Mouse (Mus musculus) gastrocnemius, postnatal 36 days (tissue): ENCODE data around the gene Lsp1. TPM values are rescaled to one million over a fixed set of nuclear protein-coding genes. Genes with fewer than 3 reads are reported as not detected.

Experiments
- DNase-seq, 2 experiments: peaks; one replicate each; pipeline ENCODE4 v3.0.0; 2022
- intact Hi-C: fragments of 180-260 bp; cut with DNase I; formaldehyde crosslinking; loops from one replicate; pipeline ENCODE4 v1.15.1; 2025
- total RNA-seq, 2 experiments: library from RNA; stranded (reverse); gene quantifications; 2 replicates each; pipeline ENCODE4 v1.2.3; 2021

Lsp1 gene
- total RNA-seq, 2 experiments from 2014 or later: 37.2 to 75.3 TPM

- DNase-seq: peak in 1 of 2 experiments; percentile 59
- intact Hi-C loops: loop anchor here (10.0 kb wide), 1 partner anchor 161 kb away; no protein-coding TSS in a partner anchor
Measured at GRCm38 (mm10) chr7:142496158-142496557, 35.5 kb downstream of the Lsp1 start.

- intact Hi-C loops: loop anchor here (10.0 kb wide), 1 partner anchor 162 kb away; no protein-coding TSS in a partner anchor
- no peak for DNase-seq
Measured at GRCm38 (mm10) chr7:142496800-142497199, 36.2 kb downstream of the Lsp1 start.

- DNase-seq: peak in 1 of 2 experiments; percentile 53
- intact Hi-C loops: loop anchor here (1.0 to 10.0 kb wide), 2 partner anchors 55 to 163 kb away; no protein-coding TSS in a partner anchor
Measured at GRCm38 (mm10) chr7:142497775-142498174, 37.2 kb downstream of the Lsp1 start.

- intact Hi-C loops: loop anchor here (1.0 to 10.0 kb wide), 2 partner anchors 56 to 164 kb away; no protein-coding TSS in a partner anchor
- peak in 1 of 2 experiments; percentile 64 for DNase-seq
Measured at GRCm38 (mm10) chr7:142498575-142498974, 38.0 kb downstream of the Lsp1 start, which contains the start of gene Tnnt3. Tnnt3 (plus strand) TSS chr7:142498836.

GRCm38 (mm10) chr7:142499010-142499721 is 38.6 kb downstream of the Lsp1 start:
- intact Hi-C loops: loop anchor here (10.0 kb wide), 1 partner anchor 164 kb away; no protein-coding TSS in a partner anchor
- no peak for DNase-seq

- no peak for DNase-seq
- intact Hi-C loops: no loop called here
Measured at GRCm38 (mm10) chr7:142500032-142500431, 39.4 kb downstream of the Lsp1 start.

GRCm38 (mm10) chr7:142503206-142503605 is 42.6 kb downstream of the Lsp1 start:
- DNase-seq: no peak

GRCm38 (mm10) chr7:142505942-142506341 is 45.3 kb downstream of the Lsp1 start:
- intact Hi-C loops: no loop called here

More at GRCm38 (mm10) chr7:142503206-142503605, 42.6 kb downstream of the Lsp1 start:
- intact Hi-C loops: no loop called here

GRCm38 (mm10) chr7:142506501-142506900 is 45.9 kb downstream of the Lsp1 start:
- DNase-seq: no peak
- intact Hi-C loops: no loop called here

More at GRCm38 (mm10) chr7:142505942-142506341, 45.3 kb downstream of the Lsp1 start:
- DNase-seq: no peak

- no peak for DNase-seq
- intact Hi-C loops: no loop called here
Measured at GRCm38 (mm10) chr7:142507453-142507852, 46.8 kb downstream of the Lsp1 start.

GRCm38 (mm10) chr7:142509518-142509917 is 48.9 kb downstream of the Lsp1 start:
- intact Hi-C loops: no loop called here

GRCm38 (mm10) chr7:142510021-142510777 is 49.6 kb downstream of the Lsp1 start:
- no peak for DNase-seq
- intact Hi-C loops: no loop called here

More at GRCm38 (mm10) chr7:142509518-142509917, 48.9 kb downstream of the Lsp1 start:
- no peak for DNase-seq

GRCm38 (mm10) chr7:142514048-142514447 is 53.4 kb downstream of the Lsp1 start:
- DNase-seq: no peak
- intact Hi-C loops: no loop called here

GRCm38 (mm10) chr7:142516221-142516978 is 55.8 kb downstream of the Lsp1 start:
- intact Hi-C loops: no loop called here
- peak in 1 of 2 experiments; percentile 54 for DNase-seq

GRCm38 (mm10) chr7:142517531-142517930 is 56.9 kb downstream of the Lsp1 start:
- intact Hi-C loops: no loop called here
- no peak for DNase-seq

GRCm38 (mm10) chr7:142520331-142520730 is 59.7 kb downstream of the Lsp1 start:
- intact Hi-C loops: loop anchor here (10.0 kb wide), 1 partner anchor 186 kb away; no protein-coding TSS in a partner anchor
- no peak for DNase-seq

GRCm38 (mm10) chr7:142522352-142522751 is 61.7 kb downstream of the Lsp1 start:
- no peak for DNase-seq
- intact Hi-C loops: loop anchor here (10.0 kb wide), 1 partner anchor 188 kb away; no protein-coding TSS in a partner anchor

GRCm38 (mm10) chr7:142523200-142523990 is 62.8 kb downstream of the Lsp1 start:
- DNase-seq: no peak
- intact Hi-C loops: loop anchor here (10.0 kb wide), 1 partner anchor 189 kb away; no protein-coding TSS in a partner anchor
